Mouse (Mus musculus) neural tube, embryonic 10.5 days (tissue): ENCODE measurements around the gene Pde4b.

Experiments used
- DNase-seq: peaks from one replicate; pipeline ENCODE4 v3.0.0-alpha.2; 2017; ENCODE audit warnings: low spot score; ENCODE audit errors: extremely low spot score

The Pde4b gene

GRCm38 (mm10) chr4:102498920-102499316, 411.6 kb downstream of the Pde4b start:
- DNase-seq, result no peak

GRCm38 (mm10) chr4:102505714-102506113, 418.4 kb downstream of the Pde4b start:
- no peak for DNase-seq

GRCm38 (mm10) chr4:102506376-102507280, 419.3 kb downstream of the Pde4b start:
- DNase-seq, result no peak

GRCm38 (mm10) chr4:102507344-102507743, 420.0 kb downstream of the Pde4b start:
- DNase-seq, result no peak

- DNase-seq, result no peak
These were observed 420.4 kb downstream of the Pde4b start for GRCm38 (mm10) chr4:102507753-102508152.

- DNase-seq, result no peak
These were observed 422.7 kb downstream of the Pde4b start for GRCm38 (mm10) chr4:102510061-102510460.

- DNase-seq, result peak; percentile 42
These were observed 423.6 kb downstream of the Pde4b start for GRCm38 (mm10) chr4:102510939-102511391.

GRCm38 (mm10) chr4:102511511-102511910, 424.2 kb downstream of the Pde4b start:
- peak; percentile 40 for DNase-seq

GRCm38 (mm10) chr4:102512940-102513339, 425.6 kb downstream of the Pde4b start:
- DNase-seq, result no peak

- DNase-seq, result no peak
These were observed 426.2 kb downstream of the Pde4b start for GRCm38 (mm10) chr4:102513514-102513913.

- no peak for DNase-seq
These were observed 427.9 kb downstream of the Pde4b start for GRCm38 (mm10) chr4:102514972-102515835.

GRCm38 (mm10) chr4:102516395-102516794, 429.1 kb downstream of the Pde4b start:
- DNase-seq, result no peak

- no peak for DNase-seq
These were observed 429.8 kb downstream of the Pde4b start for GRCm38 (mm10) chr4:102516982-102517630.

GRCm38 (mm10) chr4:102517653-102518052, 430.3 kb downstream of the Pde4b start:
- DNase-seq, result no peak

GRCm38 (mm10) chr4:102518341-102518740, 431.0 kb downstream of the Pde4b start:
- DNase-seq, result no peak

- no peak for DNase-seq
These were observed 433.4 kb downstream of the Pde4b start for GRCm38 (mm10) chr4:102520669-102521261.

- DNase-seq, result no peak
These were observed 434.1 kb downstream of the Pde4b start for GRCm38 (mm10) chr4:102521434-102521833.

- no peak for DNase-seq
These were observed 440.0 kb downstream of the Pde4b start for GRCm38 (mm10) chr4:102527361-102527760.

GRCm38 (mm10) chr4:102530797-102531196, 443.5 kb downstream of the Pde4b start:
- no peak for DNase-seq

- DNase-seq, result no peak
These were observed 444.4 kb downstream of the Pde4b start for GRCm38 (mm10) chr4:102531729-102532128.
